Mouse (Mus musculus): ENCODE results near the gene Efna5. TPM values are rescaled to one million over a fixed set of nuclear protein-coding genes. Genes with fewer than 3 reads are reported as not detected.

The Efna5 gene
- polyA plus RNA-seq, 1 experiment from 2014 or later: 37.0 TPM

DNA sequence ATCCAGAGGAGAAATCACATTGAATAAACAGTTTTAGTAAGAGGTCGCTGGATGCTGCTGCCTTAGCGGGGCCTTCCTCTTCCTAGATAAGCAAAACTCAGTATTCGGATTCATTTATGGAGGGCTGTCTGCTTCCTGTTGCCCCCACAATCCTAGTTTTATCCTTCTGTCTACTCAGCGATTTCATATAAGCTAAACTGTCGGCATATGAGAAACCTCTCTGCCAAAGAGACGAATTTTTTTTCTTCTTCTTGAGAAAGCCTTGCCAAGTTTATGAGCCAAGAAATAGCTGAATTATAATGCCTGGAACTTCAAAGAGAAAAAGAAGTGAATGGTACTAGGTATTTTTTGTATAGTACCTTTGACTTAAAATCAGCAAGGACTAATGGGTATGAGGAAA lies 301.0 kb downstream of the Efna5 start:
- DNase-seq (ENCODE audit: low spot score): no peak
- WGBS: 90% methylated on average over 6 of the region's 6 CpGs
- H3K27me3 ChIP-seq (ENCODE audit: low read depth, poor library complexity, severe bottlenecking): no peaks in the 10 kb centered on the region
- no peaks in the 10 kb centered on the region for H3K36me3 ChIP-seq
- H3K27ac ChIP-seq: no peak overlapping the region
- no peaks in the 10 kb centered on the region for H3K9me3 ChIP-seq (replicated peaks)
- H3K4me3 ChIP-seq: no peak overlapping the region
- peaks cover 4% of the 10 kb centered on the region; the same call in 1 of the 2 replicates for H3K4me1 ChIP-seq

DNA sequence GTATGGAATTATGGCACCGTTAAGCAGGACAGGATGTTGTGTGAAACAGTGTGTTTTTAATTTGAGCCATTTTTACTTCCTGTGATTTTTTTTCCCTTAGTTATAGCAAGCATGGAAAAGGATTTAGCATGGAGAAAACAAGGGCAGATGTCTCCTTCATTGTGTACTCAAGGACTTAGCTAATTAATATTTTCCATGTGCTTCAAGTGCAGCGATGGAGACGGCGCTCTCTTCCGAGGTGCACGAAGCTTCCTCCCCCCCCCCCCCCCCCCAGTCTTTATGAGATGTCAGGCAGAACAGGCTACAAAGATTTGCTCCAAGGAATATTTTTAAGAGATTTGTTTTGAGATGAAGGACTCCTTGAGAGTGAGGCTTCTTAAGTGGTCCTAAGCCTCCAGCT lies 301.5 kb downstream of the Efna5 start:
- DNase-seq (ENCODE audit: low spot score): no peak
- no peaks in the 10 kb centered on the region for H3K9me3 ChIP-seq (replicated peaks)
- 85% methylated on average over 6 of the region's 6 CpGs for WGBS
- no peaks in the 10 kb centered on the region for H3K27me3 ChIP-seq (ENCODE audit: low read depth, poor library complexity, severe bottlenecking)
- H3K36me3 ChIP-seq: no peaks in the 10 kb centered on the region
- H3K4me3 ChIP-seq: no peak overlapping the region
- H3K27ac ChIP-seq: no peak overlapping the region
- H3K4me1 ChIP-seq: peaks cover 4% of the 10 kb centered on the region; the same call in 1 of the 2 replicates

DNA sequence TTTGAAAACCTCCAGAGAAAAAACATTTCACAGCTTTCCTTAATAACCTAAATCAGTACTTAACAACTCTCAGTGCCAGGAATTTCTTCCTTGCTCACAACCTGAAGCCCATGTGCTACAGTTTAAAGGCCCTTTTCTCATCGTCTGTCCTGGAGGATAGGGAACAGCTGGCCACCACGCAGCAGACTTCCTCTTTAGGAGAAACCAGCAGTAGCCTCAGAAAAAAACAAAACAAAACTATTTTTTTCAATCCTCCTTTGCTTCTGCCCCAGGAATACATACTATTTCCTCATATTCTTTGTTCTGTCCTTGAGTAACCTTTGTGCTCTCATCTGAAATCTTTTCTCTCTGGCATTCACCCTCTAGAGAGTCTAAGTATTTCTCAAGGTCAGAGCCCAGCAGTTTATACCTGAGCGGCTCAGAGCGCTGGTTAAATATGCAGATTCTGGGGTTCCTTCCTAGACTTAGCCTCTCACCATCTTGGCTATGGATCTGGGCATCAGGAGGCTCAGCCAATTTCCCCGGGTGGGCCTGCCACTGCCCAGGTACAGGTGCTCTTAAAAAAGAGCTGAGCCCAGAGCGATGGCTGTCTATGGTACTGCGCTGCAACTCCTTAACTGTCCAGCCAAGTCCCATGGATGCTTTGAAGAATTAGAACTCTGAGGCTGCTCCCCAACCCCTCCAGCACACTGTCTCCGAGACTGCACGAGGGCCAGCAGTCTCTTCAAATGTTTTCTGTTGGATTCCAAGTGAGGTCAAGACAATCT lies 306.4 kb downstream of the Efna5 start:
- no peak for DNase-seq (ENCODE audit: low spot score)
- H3K4me3 ChIP-seq: no peak overlapping the region
- peaks cover 9% of the 10 kb centered on the region; the same call in 1 of the 2 replicates for H3K4me1 ChIP-seq
- 78% methylated on average over 9 of the region's 9 CpGs for WGBS
- H3K27me3 ChIP-seq (ENCODE audit: low read depth, poor library complexity, severe bottlenecking): no peaks in the 10 kb centered on the region
- H3K36me3 ChIP-seq: no peaks in the 10 kb centered on the region
- peak overlapping the region; percentile 44; the same call in 1 of the 2 replicates for H3K27ac ChIP-seq
- no peaks in the 10 kb centered on the region for H3K9me3 ChIP-seq (replicated peaks)

DNA sequence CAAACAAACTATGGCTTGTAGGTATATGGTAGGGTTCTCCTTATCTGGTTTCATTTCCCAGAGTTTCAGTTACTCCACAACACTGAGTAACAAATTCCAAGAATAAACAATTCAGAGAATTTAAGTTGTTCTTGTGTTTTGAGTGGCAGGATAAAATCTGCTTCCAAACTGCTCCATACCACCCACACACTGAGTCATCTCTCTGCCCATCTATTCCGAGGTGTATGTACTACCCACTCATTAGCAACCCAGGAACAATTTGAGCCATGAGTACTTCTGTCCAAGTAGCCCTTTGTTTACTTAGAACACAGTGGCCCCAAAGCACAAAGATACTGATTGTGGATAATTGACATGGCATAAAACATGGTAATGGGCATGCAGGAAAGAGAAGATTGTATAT lies 311.0 kb downstream of the Efna5 start:
- WGBS: 89% methylated on average over 1 of the region's 1 CpGs
- H3K4me1 ChIP-seq: peaks cover 27% of the 10 kb centered on the region
- H3K4me3 ChIP-seq: no peak overlapping the region
- no peak overlapping the region for H3K27ac ChIP-seq
- H3K36me3 ChIP-seq: no peaks in the 10 kb centered on the region
- 0 out of 2 replicates have a peak, but pooled peaks cover 8% of the 10 kb centered on the region for H3K27me3 ChIP-seq (ENCODE audit: low read depth, poor library complexity, severe bottlenecking)
- DNase-seq (ENCODE audit: low spot score): no peak
- no peaks in the 10 kb centered on the region for H3K9me3 ChIP-seq (replicated peaks)

DNA sequence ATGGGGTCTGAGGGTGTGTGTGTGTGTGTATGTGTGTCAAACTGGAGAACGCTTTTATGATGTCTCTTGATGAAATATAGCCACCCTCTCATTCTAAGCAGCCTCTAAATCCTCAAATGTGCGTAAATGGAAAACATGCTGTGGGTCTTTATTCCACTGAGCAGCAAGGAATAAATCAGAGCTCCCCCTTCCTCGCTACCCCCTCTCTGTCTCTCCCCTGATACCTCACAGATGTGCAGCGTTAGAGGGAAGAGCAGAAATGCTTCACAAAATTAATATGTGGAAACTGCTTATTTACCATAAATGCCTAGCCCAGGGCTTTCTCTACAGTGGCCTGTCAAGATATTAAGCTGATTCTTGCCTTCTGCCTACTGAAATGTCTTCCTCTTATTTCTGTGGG lies 313.1 kb downstream of the Efna5 start:
- Histone ChIP-seq H3K36me3 (no peaks in the 10 kb centered on the region), H3K27me3 (ENCODE audit: low read depth, poor library complexity, severe bottlenecking) (0 out of 2 replicates have a peak, but pooled peaks cover 8% of the 10 kb centered on the region), H3K9me3 (replicated peaks) (no peaks in the 10 kb centered on the region), H3K27ac (no peak overlapping the region), H3K4me1 (peaks cover 21% of the 10 kb centered on the region), H3K4me3 (no peak overlapping the region)
- 37% methylated on average over 4 of the region's 4 CpGs for WGBS
- no peak for DNase-seq (ENCODE audit: low spot score)

DNA sequence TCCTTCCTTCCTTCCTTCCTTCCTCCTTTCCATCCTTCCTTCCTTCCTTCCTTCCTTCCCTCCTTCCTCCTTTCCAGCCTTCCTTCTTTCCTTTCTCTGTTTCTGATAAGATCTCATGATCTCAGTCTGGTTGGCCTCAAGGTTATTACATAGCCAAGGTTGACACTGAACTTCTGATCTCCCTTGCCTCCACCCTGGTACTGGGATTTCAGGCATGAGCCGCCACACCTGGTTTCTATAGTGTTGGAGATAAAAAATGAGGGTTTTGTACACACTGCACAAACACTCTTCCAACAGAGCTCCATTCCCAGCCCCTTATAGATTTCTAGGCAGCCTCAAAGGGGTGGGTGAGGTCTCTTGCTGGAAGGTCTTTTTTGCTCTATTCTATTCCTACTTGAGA lies 315.5 kb downstream of the Efna5 start:
- H3K9me3 ChIP-seq (replicated peaks): no peaks in the 10 kb centered on the region
- DNase-seq (ENCODE audit: low spot score): no peak
- H3K36me3 ChIP-seq: no peaks in the 10 kb centered on the region
- peaks cover 21% of the 10 kb centered on the region for H3K4me1 ChIP-seq
- H3K27me3 ChIP-seq (ENCODE audit: low read depth, poor library complexity, severe bottlenecking): 0 out of 2 replicates have a peak, but pooled peaks cover 8% of the 10 kb centered on the region
- H3K27ac ChIP-seq: no peak overlapping the region
- no peak overlapping the region for H3K4me3 ChIP-seq
- 88% methylated on average over 1 of the region's 1 CpGs for WGBS

DNA sequence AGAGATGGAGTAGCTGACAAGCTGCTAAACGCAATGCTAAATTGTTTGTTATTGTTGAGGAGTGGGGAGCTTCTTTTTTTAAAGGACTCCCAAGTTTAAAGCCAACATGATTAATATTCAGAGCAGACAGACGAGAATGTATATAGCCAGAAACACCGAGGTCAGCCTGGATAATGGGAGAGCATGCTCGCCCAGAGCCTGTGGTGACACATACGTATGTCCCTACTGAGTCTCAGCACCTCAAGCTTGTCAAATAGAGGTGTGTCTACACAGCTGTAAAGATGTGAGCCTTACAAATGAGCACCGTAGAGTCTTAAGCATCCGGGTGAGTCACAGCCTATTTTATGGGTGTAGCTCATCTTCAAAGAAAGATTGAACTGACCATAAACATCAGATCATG lies 318.7 kb downstream of the Efna5 start:
- no peaks in the 10 kb centered on the region for H3K36me3 ChIP-seq
- H3K27ac ChIP-seq: no peak overlapping the region
- DNase-seq (ENCODE audit: low spot score): no peak
- no peak overlapping the region for H3K4me3 ChIP-seq
- H3K27me3 ChIP-seq (ENCODE audit: low read depth, poor library complexity, severe bottlenecking): 0 out of 2 replicates have a peak, but pooled peaks cover 8% of the 10 kb centered on the region
- 69% methylated on average over 7 of the region's 7 CpGs for WGBS
- peaks cover 4% of the 10 kb centered on the region for H3K4me1 ChIP-seq
- no peaks in the 10 kb centered on the region for H3K9me3 ChIP-seq (replicated peaks)

DNA sequence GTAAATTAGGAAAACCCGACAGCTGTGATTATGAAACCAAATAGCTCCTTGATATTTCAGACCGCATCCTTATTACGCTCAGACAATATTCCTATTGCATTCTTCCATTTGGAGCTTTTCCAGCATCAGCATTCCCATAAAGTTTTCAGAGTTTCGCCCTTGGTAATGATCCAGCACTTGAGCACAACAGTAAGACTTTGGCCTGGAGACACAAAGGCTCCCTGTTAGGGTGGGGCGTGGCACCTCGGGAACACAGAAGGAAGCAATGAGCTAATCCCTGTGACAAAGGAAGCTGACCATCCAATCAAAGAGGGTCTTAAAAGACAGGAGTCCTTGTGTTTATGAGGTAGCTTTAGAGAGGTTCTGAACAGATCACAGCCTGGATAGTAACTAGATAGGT lies 323.9 kb downstream of the Efna5 start:
- H3K27me3 ChIP-seq (ENCODE audit: low read depth, poor library complexity, severe bottlenecking): no peaks in the 10 kb centered on the region
- H3K27ac ChIP-seq: no peak overlapping the region
- no peaks in the 10 kb centered on the region for H3K36me3 ChIP-seq
- no peaks in the 10 kb centered on the region for H3K9me3 ChIP-seq (replicated peaks)
- H3K4me1 ChIP-seq: no peaks in the 10 kb centered on the region
- WGBS: 79% methylated on average over 6 of the region's 6 CpGs
- no peak overlapping the region for H3K4me3 ChIP-seq
- no peak for DNase-seq (ENCODE audit: low spot score)

All from limb, embryonic 10.5 days (tissue).